ENCODE assay signal across 9 mouse cellular contexts in the genomic region with DNA sequence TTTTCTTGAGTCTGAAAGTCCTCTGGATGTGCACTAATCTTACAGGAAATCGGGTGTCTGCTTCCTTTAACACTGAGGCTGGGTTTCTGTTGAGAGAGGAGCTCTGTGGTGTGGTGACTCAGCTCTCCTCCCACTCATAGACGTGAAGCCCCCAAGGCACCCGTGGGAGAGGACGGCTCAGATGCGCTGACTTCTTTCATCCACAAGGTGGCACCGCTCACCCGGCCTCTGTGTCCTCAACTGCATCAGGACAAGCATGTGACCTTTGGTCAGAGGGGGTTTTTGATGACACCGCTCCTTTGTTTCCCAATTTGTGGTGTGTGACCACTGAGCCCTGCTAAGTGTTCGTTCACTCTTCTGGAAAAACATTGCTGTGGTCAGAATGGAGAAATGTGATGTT. TPM values are rescaled to one million over a fixed set of nuclear protein-coding genes. Genes with fewer than 3 reads are reported as not detected.
DNase-seq lines count a peak whose midpoint lies in the region; ATAC-seq and TF ChIP-seq lines count a peak whose summit lies in the region.
"Had no signal": no experiment of that assay in that cellular context is flagged by ENCODE, and none has a peak within 500 bp of the region (broad histone marks: within the 10 kb centered on the region; RNA-seq: fewer than 3 reads in every experiment).

No protein-coding gene starts in this region.

- no peak for ATAC-seq in hindbrain, embryonic 11.5 days (ENCODE audit: low FRiP score)

- no peak overlapping the region for H3K4me2 ChIP-seq in hindbrain, embryonic 11.5 days (replicated peaks; ENCODE audit: low read depth, low read length)
- H3K4me2 ChIP-seq: neural tube, embryonic 12.5 days had no signal

- H3K36me3 ChIP-seq in kidney, adult 2 months (ENCODE audit: control insufficient read depth, insufficient read depth, low read length) = no peaks in the 10 kb centered on the region
- H3K36me3 ChIP-seq in ES-E14 (ENCODE audit: control insufficient read depth, insufficient read depth, low read length, poor library complexity, severe bottlenecking) = peaks cover 16% of the 10 kb centered on the region; the same call in 1 of the 2 replicates
- H3K36me3 ChIP-seq in hindbrain, embryonic 11.5 days (ENCODE audit: control insufficient read depth, insufficient read depth, low read length) = no peaks in the 10 kb centered on the region
- H3K36me3 ChIP-seq in forebrain, embryonic 10.5 days (replicated peaks) = peaks cover 8% of the 10 kb centered on the region

- intact Hi-C loops in left cerebral cortex, postnatal 25 days (cut with DNase I) = no loop called here

- TF ChIP-seq POLR2A in kidney, adult 2 months (IDR thresholded peaks at IDR 0.05; ENCODE audit: low read depth, low read length) = no peak

- no peak for DNase-seq in kidney, adult 2 months
- no peak for DNase-seq in kidney, adult 9 months
- DNase-seq in CD4-positive helper T cell, adult 2 months (ENCODE audit: low read depth, low spot score) = peak; percentile 76
- no peak for DNase-seq in ES-E14 (ENCODE audit: low read depth, low spot score)
- peak; percentile 10 to 49 for DNase-seq in left cerebral cortex, postnatal 25 days (ENCODE audit: low spot score in 2 of 2)
- DNase-seq in thymus, adult 18-20 months = peak; percentile 26 to 27
- DNase-seq in hindbrain, embryonic 11.5 days (ENCODE audit: low spot score) = no peak
- no peak for DNase-seq in forebrain, embryonic 10.5 days (ENCODE audit: extremely low spot score, low spot score)

- H3K9me3 ChIP-seq in ES-E14 (ENCODE audit: control insufficient read depth, insufficient read depth, low read depth, low read length) = no peaks in the 10 kb centered on the region
- H3K9me3 ChIP-seq in hindbrain, embryonic 11.5 days (ENCODE audit: control insufficient read depth, low read length) = no peaks in the 10 kb centered on the region; the same call in 1 of the 2 replicates
- peaks cover 83% of the 10 kb centered on the region for H3K9me3 ChIP-seq in forebrain, embryonic 10.5 days

- peak; percentile 48 for TF ChIP-seq CTCF in kidney, adult 2 months (conservative IDR thresholded peaks at IDR 0.05; ENCODE audit: insufficient read depth, insufficient read length, low read depth, low read length)

- H3K27me3 ChIP-seq in kidney, adult 2 months (replicated peaks; ENCODE audit: control insufficient read depth, insufficient read depth, low read length) = no peaks in the 10 kb centered on the region
- H3K27me3 ChIP-seq in hindbrain, embryonic 11.5 days (ENCODE audit: control insufficient read depth, insufficient read depth, low read length) = no peaks in the 10 kb centered on the region
- H3K27me3 ChIP-seq in forebrain, embryonic 10.5 days (ENCODE audit: poor library complexity, severe bottlenecking) = no peaks in the 10 kb centered on the region
- H3K27me3 ChIP-seq: neural tube, embryonic 12.5 days had no signal

- H3K4me3 ChIP-seq in kidney, adult 2 months (ENCODE audit: insufficient read depth, low read depth, low read length) = no peak overlapping the region
- H3K4me3 ChIP-seq in ES-E14 (ENCODE audit: insufficient read depth in 1 of 2, low read depth in 1 of 2, low read length in 2 of 2, poor library complexity in 1 of 2, severe bottlenecking in 1 of 2) = no peak overlapping the region
- H3K4me3 ChIP-seq in hindbrain, embryonic 11.5 days (ENCODE audit: low read depth, low read length) = no peak overlapping the region
- H3K4me3 ChIP-seq in forebrain, embryonic 10.5 days = no peak overlapping the region
- H3K4me3 ChIP-seq: neural tube, embryonic 12.5 days had no signal

- in situ Hi-C loops in ES-E14 (cut with MboI; ENCODE audit: low sequenced_read_pairs in 2 of 2, unreplicated experiment in 2 of 2) = no loop called here

- H3K4me1 ChIP-seq in kidney, adult 2 months (ENCODE audit: control insufficient read depth, insufficient read depth, low read length) = no peaks in the 10 kb centered on the region
- no peaks in the 10 kb centered on the region for H3K4me1 ChIP-seq in ES-E14 (ENCODE audit: control insufficient read depth in 2 of 2, insufficient read depth in 2 of 2, low read length in 2 of 2, poor library complexity in 1 of 2)
- H3K4me1 ChIP-seq in hindbrain, embryonic 11.5 days (replicated peaks; ENCODE audit: control insufficient read depth, insufficient read depth, low read length) = no peaks in the 10 kb centered on the region
- no peaks in the 10 kb centered on the region for H3K4me1 ChIP-seq in forebrain, embryonic 10.5 days
- H3K4me1 ChIP-seq: neural tube, embryonic 12.5 days had no signal

- no peak overlapping the region for H3K9ac ChIP-seq in ES-E14 (ENCODE audit: insufficient read depth, low read depth, low read length, poor library complexity, severe bottlenecking)
- H3K9ac ChIP-seq in hindbrain, embryonic 11.5 days (ENCODE audit: low read depth, low read length) = no peak overlapping the region
- H3K9ac ChIP-seq: neural tube, embryonic 12.5 days had no signal

- 49% methylated on average over 9 of the region's 9 CpGs for WGBS in kidney, adult 2 months
- WGBS in hindbrain, embryonic 11.5 days = 77% methylated on average over 9 of the region's 9 CpGs
- 73% methylated on average over 9 of the region's 9 CpGs for WGBS in forebrain, embryonic 10.5 days

- H3K27ac ChIP-seq in kidney, adult 2 months (ENCODE audit: insufficient read depth, low read depth, low read length) = no peak overlapping the region
- H3K27ac ChIP-seq in ES-E14 (ENCODE audit: insufficient read depth, low read depth, low read length, poor library complexity, severe bottlenecking) = no peak overlapping the region
- H3K27ac ChIP-seq in hindbrain, embryonic 11.5 days (ENCODE audit: low read depth, low read length) = no peak overlapping the region
- H3K27ac ChIP-seq in forebrain, embryonic 10.5 days = no peak overlapping the region
- H3K27ac ChIP-seq: neural tube, embryonic 12.5 days had no signal

TF ChIP-seq in ES-E14, 5 proteins besides CTCF, POLR2A, EP300 and RAD21:
- TF ChIP-seq ZC3H11A (IDR thresholded peaks at IDR 0.05; ENCODE audit: borderline replicate concordance, low read depth, low read length) (no peak; the same call in 1 of the 2 replicates), MAFK (IDR thresholded peaks at IDR 0.05; ENCODE audit: insufficient read depth, low read depth, low read length) (0 out of 2 replicates have a peak, but pooled peaks have one; percentile 9)
TF ChIP-seq in ES-E14: peak in this region for 1.

RNA-seq across cellular contexts. Expression of gene Crlf2, which starts 10.1 kb away (rescaled TPM):
- polyA plus RNA-seq in kidney, adult 2 months (2012; rRNA removed) = 8.2 and 12.0 TPM in 2 replicates
- total RNA-seq in ES-E14 (2012; rRNA removed) = 18.4 and 19.9 TPM in 2 replicates
- 10 to 100 TPM; 32.8 to 36.9 TPM for total RNA-seq in left cerebral cortex, postnatal 25 days (2021)
- polyA plus RNA-seq in hindbrain, embryonic 11.5 days (2014; fragmentation: Nextera tagmentation; extraction: Ambion mirVana) = 4.4 and 4.8 TPM in 2 replicates
- polyA plus RNA-seq in forebrain, embryonic 10.5 days (2016; fragmentation: Nextera tagmentation; extraction: Ambion mirVana) = 2.9 and 3.2 TPM in 2 replicates

Comparison
In these comparisons a context has a peak if more than half of its experiments do, and no peak if none do; other contexts are left out.
1. DNase-seq: peak in CD4-positive helper T cell, adult 2 months (single experiment), left cerebral cortex, postnatal 25 days (2 of 2) and thymus, adult 18-20 months (2 of 2); none in kidney, adult 2 months (single experiment), kidney, adult 9 months (single experiment), ES-E14 (single experiment), hindbrain, embryonic 11.5 days (single experiment) and forebrain, embryonic 10.5 days (single experiment).